9 mouse cellular contexts compared by ENCODE assay signal in genomic region chr4:36950790-36951149, GRCm38 (mm10). TPM values are rescaled to one million over a fixed set of nuclear protein-coding genes. Genes with fewer than 3 reads are reported as not detected.
DNase-seq lines count a peak whose midpoint lies in the region; ATAC-seq and TF ChIP-seq lines count a peak whose summit lies in the region.
"Had no signal": no experiment of that assay in that cellular context is flagged by ENCODE, and none has a peak within 500 bp of the region (broad histone marks: within the 10 kb centered on the region; RNA-seq: fewer than 3 reads in every experiment).

No protein-coding gene starts in this region.

- H3K4me1 ChIP-seq in kidney, embryonic 15.5 days: peaks cover 32% of the 10 kb centered on the region
- peaks cover 20% of the 10 kb centered on the region for H3K4me1 ChIP-seq in embryonic facial prominence, embryonic 15.5 days
- H3K4me1 ChIP-seq in intestine, postnatal 0 days (replicated peaks; ENCODE audit: control insufficient read depth, insufficient read depth, low read length): 0 out of 2 replicates have a peak, but pooled peaks cover 5% of the 10 kb centered on the region
- peaks cover 10% of the 10 kb centered on the region for H3K4me1 ChIP-seq in midbrain, embryonic 15.5 days

- H3K4me3 ChIP-seq in kidney, embryonic 15.5 days (replicated peaks): peak overlapping the region; percentile 55
- H3K4me3 ChIP-seq in embryonic facial prominence, embryonic 15.5 days (replicated peaks): peak overlapping the region; percentile 53
- H3K4me3 ChIP-seq in intestine, postnatal 0 days (ENCODE audit: low read depth, low read length): peak overlapping the region; percentile 43
- peak overlapping the region; percentile 74 for H3K4me3 ChIP-seq in midbrain, embryonic 15.5 days

- ATAC-seq in kidney, embryonic 15.5 days (replicated peaks; ENCODE audit: low FRiP score): peak; percentile 23; the same call in 1 of the 2 replicates
- no peak for ATAC-seq in embryonic facial prominence, embryonic 15.5 days (ENCODE audit: insufficient number of reproducible peaks, low FRiP score, low TSS enrichment, low read depth)
- ATAC-seq in intestine, postnatal 0 days: no peak
- ATAC-seq in midbrain, embryonic 15.5 days (replicated peaks): peak; percentile 79
- no peak for ATAC-seq in megakaryocyte progenitor cell, adult 5-6 weeks (replicated peaks; ENCODE audit: poor library complexity)

- H3K27me3 ChIP-seq in kidney, embryonic 15.5 days: peaks cover 67% of the 10 kb centered on the region
- peaks cover 47% of the 10 kb centered on the region for H3K27me3 ChIP-seq in embryonic facial prominence, embryonic 15.5 days
- peaks cover 47% of the 10 kb centered on the region for H3K27me3 ChIP-seq in intestine, postnatal 0 days (replicated peaks; ENCODE audit: control insufficient read depth, insufficient read depth, low read length)
- 0 out of 2 replicates have a peak, but pooled peaks cover 3% of the 10 kb centered on the region for H3K27me3 ChIP-seq in midbrain, embryonic 15.5 days (replicated peaks)

- WGBS in kidney, embryonic 15.5 days: 1% methylated on average over 11 of the region's 11 CpGs
- 0% methylated on average over 11 of the region's 11 CpGs for WGBS in embryonic facial prominence, embryonic 15.5 days
- WGBS in intestine, postnatal 0 days: 2% methylated on average over 11 of the region's 11 CpGs
- under 1% methylated on average over 11 of the region's 11 CpGs for WGBS in midbrain, embryonic 15.5 days

- H3K27ac ChIP-seq in kidney, embryonic 15.5 days: no peak overlapping the region
- H3K27ac ChIP-seq in embryonic facial prominence, embryonic 15.5 days (replicated peaks): no peak overlapping the region
- no peak overlapping the region for H3K27ac ChIP-seq in intestine, postnatal 0 days (ENCODE audit: low read depth, low read length)
- H3K27ac ChIP-seq in midbrain, embryonic 15.5 days: peak overlapping the region; percentile 65

- H3K36me3 ChIP-seq in kidney, embryonic 15.5 days: no peaks in the 10 kb centered on the region
- H3K36me3 ChIP-seq in embryonic facial prominence, embryonic 15.5 days: no peaks in the 10 kb centered on the region
- H3K36me3 ChIP-seq in intestine, postnatal 0 days (ENCODE audit: control insufficient read depth, insufficient read depth): no peaks in the 10 kb centered on the region
- no peaks in the 10 kb centered on the region for H3K36me3 ChIP-seq in midbrain, embryonic 15.5 days (replicated peaks)

- no peaks in the 10 kb centered on the region for H3K9me3 ChIP-seq in kidney, embryonic 15.5 days (replicated peaks)
- H3K9me3 ChIP-seq in embryonic facial prominence, embryonic 15.5 days (replicated peaks): no peaks in the 10 kb centered on the region
- H3K9me3 ChIP-seq in intestine, postnatal 0 days (ENCODE audit: control insufficient read depth): no peaks in the 10 kb centered on the region
- no peaks in the 10 kb centered on the region for H3K9me3 ChIP-seq in midbrain, embryonic 15.5 days

- peak overlapping the region; percentile 98 for H3K4me2 ChIP-seq in kidney, embryonic 15.5 days
- peak overlapping the region; percentile 99 for H3K4me2 ChIP-seq in embryonic facial prominence, embryonic 15.5 days (replicated peaks)
- peak overlapping the region; percentile 73 for H3K4me2 ChIP-seq in intestine, postnatal 0 days (replicated peaks; ENCODE audit: low read depth)
- H3K4me2 ChIP-seq in midbrain, embryonic 15.5 days: peak overlapping the region; percentile 87

- TF ChIP-seq CTCF in intestine, postnatal 0 days (IDR thresholded peaks at IDR 0.05; ENCODE audit: low read depth): no peak

- no peak overlapping the region for H3K9ac ChIP-seq in kidney, embryonic 15.5 days
- H3K9ac ChIP-seq in embryonic facial prominence, embryonic 15.5 days: no peak overlapping the region
- H3K9ac ChIP-seq in intestine, postnatal 0 days (ENCODE audit: low read depth, low read length): no peak overlapping the region
- H3K9ac ChIP-seq in midbrain, embryonic 15.5 days: peak overlapping the region; percentile 78

- no peak for DNase-seq in kidney, postnatal 10 days
- DNase-seq in thymus, adult 18-20 months: no peak
- DNase-seq in testis, postnatal 14 days (ENCODE audit: low spot score): no peak

RNA-seq across cellular contexts. Expression of gene Lingo2, which starts 0.8 kb away (rescaled TPM):
- 0.26 and 0.47 TPM in 2 replicates for polyA plus RNA-seq in kidney, embryonic 15.5 days (2015; fragmentation: Nextera tagmentation; extraction: Ambion mirVana)
- polyA plus RNA-seq in embryonic facial prominence, embryonic 15.5 days (2015; fragmentation: Nextera tagmentation; extraction: Ambion mirVana): 4.6 and 5.5 TPM in 2 replicates
- polyA plus RNA-seq in intestine, postnatal 0 days (2015; fragmentation: Nextera tagmentation; extraction: Ambion mirVana): 0.40 and 0.67 TPM in 2 replicates
- 53.5 and 63.0 TPM in 2 replicates for polyA plus RNA-seq in midbrain, embryonic 15.5 days (2015; fragmentation: Nextera tagmentation; extraction: Ambion mirVana)
- total RNA-seq in megakaryocyte progenitor cell, adult 5-6 weeks (2015): not detected in 2 replicates
- total RNA-seq in megakaryocyte progenitor cell, adult 5-6 weeks (2017): not detected in 2 replicates
- polyA plus RNA-seq: gonadal fat pad, adult 2 months had no signal

Comparison
In these comparisons a context has a peak if more than half of its experiments do, and no peak if none do; other contexts are left out.
1. ATAC-seq: peak in kidney, embryonic 15.5 days (single experiment) and midbrain, embryonic 15.5 days (single experiment); none in embryonic facial prominence, embryonic 15.5 days (single experiment), intestine, postnatal 0 days (single experiment) and megakaryocyte progenitor cell, adult 5-6 weeks (single experiment).
2. Peak in every context shown above with its lines, with median percentiles within 50 percentile points of each other: H3K4me2 ChIP-seq and H3K4me3 ChIP-seq.